ENCODE assay signal across 8 mouse cellular contexts in the genomic region with DNA sequence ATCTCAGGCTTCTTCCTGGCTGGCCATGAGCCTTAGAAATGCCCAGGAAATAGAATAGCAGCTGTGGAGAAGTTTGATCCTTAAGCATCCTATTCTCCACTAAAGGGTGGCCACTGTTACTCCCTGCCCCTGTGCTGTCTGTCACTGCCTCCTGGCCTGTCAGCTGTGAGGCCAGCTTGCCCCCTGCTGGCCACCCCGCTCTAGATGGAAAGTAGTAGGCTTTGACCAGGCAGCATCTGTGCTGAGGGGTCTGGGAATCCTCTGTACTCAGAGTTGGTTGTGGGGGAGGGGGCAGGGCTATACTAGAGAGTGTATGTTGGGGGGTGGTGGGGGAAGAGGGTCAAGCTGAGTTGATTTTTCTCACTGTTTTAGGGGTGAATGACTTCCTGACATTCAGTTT.
DNase-seq lines count a peak whose midpoint lies in the region; ATAC-seq and TF ChIP-seq lines count a peak whose summit lies in the region.

No protein-coding gene starts in this region.

- H3K4me2 ChIP-seq in heart, embryonic 13.5 days: no peak overlapping the region
- H3K4me2 ChIP-seq in kidney, embryonic 16.5 days (replicated peaks; ENCODE audit: low read depth, low read length): no peak overlapping the region
- no peak overlapping the region for H3K4me2 ChIP-seq in limb, embryonic 14.5 days (replicated peaks; ENCODE audit: low read depth, low read length, severe bottlenecking)
- no peak overlapping the region for H3K4me2 ChIP-seq in neural tube, embryonic 11.5 days (ENCODE audit: low read depth)

- DNase-seq in 416B (ENCODE audit: low read depth): peak; percentile 17
- peak; percentile 77 for DNase-seq in adrenal gland, postnatal 10 days
- DNase-seq in limb, embryonic 14.5 days (ENCODE audit: low spot score): peak; percentile 50
- DNase-seq in neural tube, embryonic 11.5 days (ENCODE audit: low spot score): peak; percentile 76
- peak; percentile 22 to 23 for DNase-seq in thymus, postnatal 36 days

- H3K4me3 ChIP-seq in embryonic fibroblast, embryonic 13.5 days (ENCODE audit: insufficient read depth, low read length): no peak overlapping the region
- H3K4me3 ChIP-seq in heart, embryonic 13.5 days: no peak overlapping the region
- no peak overlapping the region for H3K4me3 ChIP-seq in kidney, embryonic 16.5 days (ENCODE audit: low read length)
- H3K4me3 ChIP-seq in limb, embryonic 14.5 days (replicated peaks; ENCODE audit: low read length): no peak overlapping the region
- no peak overlapping the region for H3K4me3 ChIP-seq in neural tube, embryonic 11.5 days (ENCODE audit: low read depth, low read length)

- no peaks in the 10 kb centered on the region for H3K36me3 ChIP-seq in heart, embryonic 13.5 days
- no peaks in the 10 kb centered on the region for H3K36me3 ChIP-seq in kidney, embryonic 16.5 days (ENCODE audit: insufficient read depth, low read length)
- H3K36me3 ChIP-seq in limb, embryonic 14.5 days (ENCODE audit: control insufficient read depth, insufficient read depth, low read length): no peaks in the 10 kb centered on the region
- H3K36me3 ChIP-seq in neural tube, embryonic 11.5 days (ENCODE audit: control insufficient read depth, insufficient read depth, low read length): no peaks in the 10 kb centered on the region

- TF ChIP-seq POLR2A in embryonic fibroblast, embryonic 13.5 days (IDR thresholded peaks at IDR 0.05; ENCODE audit: low read depth, low read length): no peak
- no peak for TF ChIP-seq POLR2A in limb, embryonic 14.5 days (IDR thresholded peaks at IDR 0.05; ENCODE audit: borderline replicate concordance, extremely low read depth, insufficient read depth, insufficient read length)

- H3K27ac ChIP-seq in embryonic fibroblast, embryonic 13.5 days (ENCODE audit: insufficient read depth, low read length): no peak overlapping the region
- H3K27ac ChIP-seq in heart, embryonic 13.5 days (replicated peaks): no peak overlapping the region
- no peak overlapping the region for H3K27ac ChIP-seq in kidney, embryonic 16.5 days (ENCODE audit: low read length)
- no peak overlapping the region for H3K27ac ChIP-seq in limb, embryonic 14.5 days (replicated peaks; ENCODE audit: low read depth, low read length)
- H3K27ac ChIP-seq in neural tube, embryonic 11.5 days (ENCODE audit: low read depth, low read length): no peak overlapping the region

- TF ChIP-seq CTCF in embryonic fibroblast, embryonic 13.5 days (IDR thresholded peaks at IDR 0.05; ENCODE audit: borderline replicate concordance, insufficient read depth, low read length): peak; percentile 93

- H3K4me1 ChIP-seq in embryonic fibroblast, embryonic 13.5 days (ENCODE audit: control insufficient read depth, insufficient read depth, low read length): no peaks in the 10 kb centered on the region
- no peaks in the 10 kb centered on the region for H3K4me1 ChIP-seq in heart, embryonic 13.5 days
- no peaks in the 10 kb centered on the region for H3K4me1 ChIP-seq in kidney, embryonic 16.5 days (ENCODE audit: insufficient read depth, low read length)
- no peaks in the 10 kb centered on the region for H3K4me1 ChIP-seq in limb, embryonic 14.5 days (ENCODE audit: control insufficient read depth, insufficient read depth, low read length)
- no peaks in the 10 kb centered on the region for H3K4me1 ChIP-seq in neural tube, embryonic 11.5 days (ENCODE audit: control insufficient read depth, insufficient read depth, low read length)

- no peaks in the 10 kb centered on the region for H3K27me3 ChIP-seq in heart, embryonic 13.5 days (replicated peaks)
- H3K27me3 ChIP-seq in kidney, embryonic 16.5 days (ENCODE audit: insufficient read depth, low read length): no peaks in the 10 kb centered on the region
- peaks cover 3% of the 10 kb centered on the region; the same call in 1 of the 2 replicates for H3K27me3 ChIP-seq in limb, embryonic 14.5 days (ENCODE audit: control insufficient read depth, insufficient read depth, low read length)
- H3K27me3 ChIP-seq in neural tube, embryonic 11.5 days (ENCODE audit: control insufficient read depth, insufficient read depth, low read length): no peaks in the 10 kb centered on the region

- 11% methylated on average over 1 of the region's 1 CpGs for WGBS in heart, embryonic 13.5 days
- WGBS in kidney, embryonic 16.5 days: 0% methylated on average over 1 of the region's 1 CpGs
- WGBS in limb, embryonic 14.5 days: 0% methylated on average over 1 of the region's 1 CpGs
- WGBS in neural tube, embryonic 11.5 days: 9% methylated on average over 1 of the region's 1 CpGs

- ATAC-seq in heart, embryonic 13.5 days (ENCODE audit: extremely low read depth, insufficient number of reproducible peaks, low FRiP score, low TSS enrichment): peak; percentile 66; the same call in 1 of the 2 replicates
- ATAC-seq in kidney, embryonic 16.5 days (ENCODE audit: low FRiP score, low TSS enrichment): peak; percentile 89
- peak; percentile 70; the same call in 1 of the 2 replicates for ATAC-seq in limb, embryonic 14.5 days (ENCODE audit: low FRiP score, low read depth)
- peak; percentile 78 for ATAC-seq in neural tube, embryonic 11.5 days (ENCODE audit: insufficient read depth, low FRiP score, low TSS enrichment)

- no peaks in the 10 kb centered on the region for H3K9me3 ChIP-seq in heart, embryonic 13.5 days
- H3K9me3 ChIP-seq in kidney, embryonic 16.5 days (ENCODE audit: low read length): no peaks in the 10 kb centered on the region
- no peaks in the 10 kb centered on the region for H3K9me3 ChIP-seq in limb, embryonic 14.5 days (ENCODE audit: control insufficient read depth, low read length)
- no peaks in the 10 kb centered on the region for H3K9me3 ChIP-seq in neural tube, embryonic 11.5 days (ENCODE audit: control insufficient read depth, low read length)

- no peak overlapping the region for H3K9ac ChIP-seq in heart, embryonic 13.5 days
- no peak overlapping the region for H3K9ac ChIP-seq in kidney, embryonic 16.5 days (replicated peaks; ENCODE audit: low read length)
- H3K9ac ChIP-seq in limb, embryonic 14.5 days (ENCODE audit: low read depth, low read length, severe bottlenecking): no peak overlapping the region
- no peak overlapping the region for H3K9ac ChIP-seq in neural tube, embryonic 11.5 days (ENCODE audit: low read length)

Comparison
In these comparisons a context has a peak if more than half of its experiments do, and no peak if none do; other contexts are left out.
1. DNase-seq: peak in every context shown above with its lines; median percentile 77 in adrenal gland, postnatal 10 days; 76 in neural tube, embryonic 11.5 days; 50 in limb, embryonic 14.5 days; 22 in thymus, postnatal 36 days; 17 in 416B.